Mouse (Mus musculus) T-helper 2 cell (primary cell): ENCODE results near the gene Cpa4.

Source experiments
- in situ Hi-C: fragments of 300-600 bp; cut with MboI, MseI; formaldehyde crosslinking; loops from one replicate; pipeline ENCODE4 v1.15.1; 2025; ENCODE audit warnings: high pct_unique_total_duplicates

The Cpa4 gene

DNA sequence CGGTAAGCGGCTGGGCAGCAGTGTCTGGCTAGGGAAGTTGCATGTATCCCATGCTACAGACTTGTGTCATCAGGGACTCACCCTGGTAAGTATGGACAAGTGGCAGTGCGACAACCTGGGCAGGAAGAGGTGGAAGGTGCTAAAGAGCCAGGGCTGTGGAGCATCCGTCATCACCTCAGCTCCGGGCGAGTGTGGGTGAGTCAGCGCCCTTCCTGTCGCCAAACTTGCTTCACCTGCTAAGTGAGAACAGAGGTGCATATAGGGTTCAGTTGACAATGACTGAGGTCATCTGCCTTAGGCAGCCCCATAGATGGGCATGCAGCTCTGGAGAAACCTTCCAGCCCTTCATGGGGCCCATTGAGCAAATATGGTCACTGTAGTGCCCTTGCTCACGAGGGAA is 56.6 kb downstream of the Cpa4 start:
- in situ Hi-C loops: no loop called here

DNA sequence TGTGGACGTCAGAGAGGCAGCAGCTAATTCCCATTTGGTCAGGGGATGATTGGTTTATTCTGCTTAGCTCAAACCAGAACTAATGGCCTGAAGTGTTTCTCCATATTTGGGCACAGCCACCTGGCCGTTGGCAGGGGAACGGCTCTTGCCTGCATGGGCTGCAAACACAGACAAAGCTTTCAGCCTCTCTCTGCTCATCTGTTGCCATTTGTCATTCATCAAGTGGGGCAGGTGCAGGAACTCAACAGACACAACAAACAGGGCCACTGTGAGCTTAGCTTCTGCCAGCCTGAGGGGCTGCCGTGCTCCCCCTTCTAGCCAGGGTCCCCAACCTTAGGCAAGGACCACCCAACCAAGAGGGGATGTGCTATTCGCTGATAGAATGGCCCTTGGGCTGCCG is 60.0 kb downstream of the Cpa4 start:
- in situ Hi-C loops: no loop called here

DNA sequence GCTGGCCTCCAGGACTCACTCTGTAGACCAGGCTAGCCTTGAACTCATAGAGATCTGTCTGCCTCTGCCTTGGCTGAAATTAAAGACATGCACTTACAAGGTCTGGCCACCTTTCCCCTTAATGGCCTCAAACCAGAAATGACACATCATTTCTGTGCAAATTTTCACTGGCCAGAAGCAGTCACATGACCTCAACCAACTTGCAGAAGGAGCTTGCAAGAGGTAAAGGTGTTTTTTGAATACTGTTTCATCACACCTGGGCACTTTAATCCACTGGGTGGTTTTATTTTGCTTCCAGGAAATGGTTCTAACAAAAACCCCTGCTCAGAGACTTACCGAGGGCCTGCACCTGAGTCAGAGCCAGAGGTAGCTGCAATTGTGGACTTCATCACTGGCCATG is 61.8 kb downstream of the Cpa4 start:
- in situ Hi-C loops: no loop called here

DNA sequence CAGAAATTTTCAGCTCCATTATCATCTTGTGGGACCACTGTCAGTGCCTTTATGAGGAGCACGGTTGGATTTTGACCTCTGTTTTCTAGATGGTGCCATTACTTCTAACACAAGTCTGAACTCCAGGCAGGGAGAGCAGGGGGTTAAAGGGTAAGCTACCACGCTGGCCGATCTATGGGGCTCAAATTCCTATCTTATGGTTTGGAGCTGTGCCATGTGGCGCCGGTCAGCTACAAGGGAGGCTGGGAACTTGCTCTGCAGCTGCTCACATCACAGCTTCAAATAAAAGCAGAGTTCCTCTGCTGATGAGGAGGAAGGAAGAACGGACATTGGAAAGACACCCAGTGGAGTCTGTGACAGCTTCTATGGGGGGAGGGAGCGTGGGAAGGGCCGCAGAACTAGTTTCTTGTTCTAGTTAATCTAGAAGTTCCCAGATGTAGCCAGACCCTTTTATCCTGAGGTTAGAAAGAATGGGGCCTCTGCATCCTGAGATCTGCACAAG is 67.2 kb downstream of the Cpa4 start:
- in situ Hi-C loops: no loop called here

DNA sequence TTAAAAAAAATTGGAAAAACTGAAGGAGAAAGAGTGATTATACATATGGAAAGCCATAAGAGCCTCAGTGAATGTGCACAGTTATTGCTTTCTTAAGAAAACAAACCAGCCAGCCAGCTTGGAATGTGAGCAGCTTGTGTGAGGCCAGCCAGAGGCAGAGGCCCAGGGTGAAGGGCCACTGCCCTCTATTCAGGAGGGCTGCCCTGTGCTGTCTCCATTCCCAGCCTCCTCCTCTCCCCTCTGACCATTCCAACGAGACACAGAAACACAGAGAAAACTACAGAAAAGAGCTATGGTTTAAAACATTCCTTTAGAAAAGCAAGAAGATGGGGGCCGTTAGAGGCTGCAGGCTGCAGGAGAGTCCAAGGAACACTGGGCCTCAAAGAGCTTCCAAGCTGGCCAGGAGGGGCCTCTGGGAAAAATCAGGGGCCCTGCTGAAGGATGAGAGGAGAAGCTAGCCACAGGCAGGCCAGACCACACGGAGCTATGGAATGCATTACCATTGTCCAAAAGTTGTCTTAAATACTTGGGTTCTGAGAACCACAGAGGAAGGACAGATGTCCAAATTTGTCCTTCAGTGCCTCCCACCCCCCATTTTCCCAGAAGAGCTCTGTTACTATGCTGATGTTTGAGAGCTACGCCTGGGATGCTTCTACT is 68.1 kb downstream of the Cpa4 start:
- in situ Hi-C loops: no loop called here

DNA sequence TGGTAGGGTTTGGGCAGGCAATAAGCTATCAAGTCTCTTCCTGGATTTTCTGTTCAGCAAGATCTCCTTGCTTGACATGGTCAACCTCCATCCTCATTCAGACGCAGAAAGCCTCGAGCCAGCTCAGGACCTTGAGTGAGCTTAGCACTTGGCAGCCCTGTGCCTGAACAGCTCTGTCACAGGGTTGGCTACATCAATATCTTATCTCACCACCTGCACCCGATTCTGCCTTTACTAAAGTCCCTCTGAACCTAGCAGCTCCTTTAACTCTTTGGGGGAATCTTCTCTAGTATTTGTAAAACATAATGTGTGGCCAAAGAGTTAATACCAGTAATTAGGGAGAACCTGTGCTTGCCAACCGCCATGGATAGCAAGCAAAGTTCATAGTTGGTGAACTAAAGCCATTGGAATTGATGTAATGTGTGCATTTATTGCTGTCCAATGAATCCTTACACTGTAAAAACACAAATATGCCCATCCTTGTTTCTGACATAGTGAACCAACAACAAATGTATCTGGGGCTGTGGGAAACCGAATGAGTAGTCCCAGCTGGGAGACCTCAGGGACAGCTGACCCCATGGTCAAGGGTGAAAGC is 70.6 kb downstream of the Cpa4 start, which contains the start of gene Cpa1:
TSS of gene Cpa1 (plus strand) at position 545 of the 595 bp plus-strand sequence.
- in situ Hi-C loops: no loop called here
